In genomic region chr16:8570336-8570735, GRCm38 (mm10) we compare ENCODE assay signal across 25 mouse cellular contexts. TPM values are rescaled to one million over a fixed set of nuclear protein-coding genes. Genes with fewer than 3 reads are reported as not detected.
DNase-seq lines count a peak whose midpoint lies in the region; ATAC-seq and TF ChIP-seq lines count a peak whose summit lies in the region.
"Had no signal": no experiment of that assay in that cellular context is flagged by ENCODE, and none has a peak within 500 bp of the region (broad histone marks: within the 10 kb centered on the region; RNA-seq: fewer than 3 reads in every experiment).

No protein-coding gene starts in this region.

- no peak for ATAC-seq in forebrain, embryonic 12.5 days (ENCODE audit: low FRiP score)
- no peak for ATAC-seq in forebrain, embryonic 16.5 days
- ATAC-seq in liver, embryonic 11.5 days (replicated peaks; ENCODE audit: low FRiP score) = no peak
- ATAC-seq: CD4-positive, CD25-positive, alpha-beta regulatory T cell, adult 4 months; forebrain, embryonic 15.5 days had no signal

- H3K27ac ChIP-seq in forebrain, embryonic 12.5 days = no peak overlapping the region
- H3K27ac ChIP-seq in forebrain, embryonic 16.5 days (ENCODE audit: low read length) = no peak overlapping the region
- H3K27ac ChIP-seq in liver, adult 2 months (replicated peaks; ENCODE audit: insufficient read depth, low read depth, low read length) = peak overlapping the region; percentile 1; the same call in 1 of the 2 replicates
- no peak overlapping the region for H3K27ac ChIP-seq in liver, embryonic 11.5 days (ENCODE audit: low read depth, low read length)
- no peak overlapping the region for H3K27ac ChIP-seq in limb, embryonic 10.5 days
- H3K27ac ChIP-seq: embryonic facial prominence, embryonic 15.5 days; forebrain, embryonic 10.5 days; forebrain, embryonic 15.5 days; gastrocnemius, adult 2 months; hindbrain, embryonic 15.5 days had no signal

- H3K9ac ChIP-seq in forebrain, embryonic 12.5 days = peak overlapping the region; percentile 12; the same call in 1 of the 2 replicates
- no peak overlapping the region for H3K9ac ChIP-seq in forebrain, embryonic 16.5 days (replicated peaks; ENCODE audit: low read depth, low read length)
- no peak overlapping the region for H3K9ac ChIP-seq in liver, adult 2 months (ENCODE audit: low read depth, low read length)
- no peak overlapping the region for H3K9ac ChIP-seq in liver, embryonic 11.5 days (ENCODE audit: low read depth, low read length)
- H3K9ac ChIP-seq: embryonic facial prominence, embryonic 15.5 days; forebrain, embryonic 15.5 days; heart, embryonic 12.5 days; hindbrain, embryonic 15.5 days had no signal

- no peak overlapping the region for H3K4me2 ChIP-seq in forebrain, embryonic 12.5 days
- H3K4me2 ChIP-seq in forebrain, embryonic 16.5 days (ENCODE audit: low read length) = no peak overlapping the region
- H3K4me2 ChIP-seq in liver, embryonic 11.5 days = no peak overlapping the region
- H3K4me2 ChIP-seq: embryonic facial prominence, embryonic 15.5 days; forebrain, embryonic 15.5 days; heart, embryonic 12.5 days; hindbrain, embryonic 15.5 days had no signal

- 91% methylated on average over 12 of the region's 12 CpGs for WGBS in forebrain, embryonic 12.5 days
- 90% methylated on average over 12 of the region's 12 CpGs for WGBS in forebrain, embryonic 16.5 days
- WGBS in liver, adult 2 months = 82% methylated on average over 12 of the region's 12 CpGs
- WGBS in liver, embryonic 11.5 days = 72% methylated on average over 12 of the region's 12 CpGs
- 72% methylated on average over 12 of the region's 12 CpGs for WGBS in limb, embryonic 10.5 days

- H3K27me3 ChIP-seq in forebrain, embryonic 12.5 days = no peaks in the 10 kb centered on the region
- no peaks in the 10 kb centered on the region for H3K27me3 ChIP-seq in forebrain, embryonic 16.5 days (replicated peaks; ENCODE audit: control insufficient read depth, insufficient read depth, low read length)
- no peaks in the 10 kb centered on the region for H3K27me3 ChIP-seq in liver, adult 2 months (ENCODE audit: control insufficient read depth, insufficient read depth, low read length)
- no peaks in the 10 kb centered on the region for H3K27me3 ChIP-seq in liver, embryonic 11.5 days (replicated peaks; ENCODE audit: control insufficient read depth, insufficient read depth, low read length)
- 0 out of 2 replicates have a peak, but pooled peaks cover 4% of the 10 kb centered on the region for H3K27me3 ChIP-seq in limb, embryonic 10.5 days (ENCODE audit: low read depth, poor library complexity, severe bottlenecking)
- H3K27me3 ChIP-seq: embryonic facial prominence, embryonic 15.5 days; forebrain, embryonic 15.5 days; heart, embryonic 12.5 days; hindbrain, embryonic 15.5 days had no signal

- H3K4me1 ChIP-seq in forebrain, embryonic 12.5 days = peaks cover 22% of the 10 kb centered on the region
- peaks cover 10% of the 10 kb centered on the region for H3K4me1 ChIP-seq in forebrain, embryonic 16.5 days (replicated peaks; ENCODE audit: control insufficient read depth, insufficient read depth, low read length)
- peaks cover 41% of the 10 kb centered on the region for H3K4me1 ChIP-seq in liver, adult 2 months (ENCODE audit: control insufficient read depth, insufficient read depth, low read length)
- H3K4me1 ChIP-seq in liver, embryonic 11.5 days (replicated peaks; ENCODE audit: control insufficient read depth, insufficient read depth, low read length) = peaks cover 8% of the 10 kb centered on the region
- H3K4me1 ChIP-seq in limb, embryonic 10.5 days = peaks cover 60% of the 10 kb centered on the region
- H3K4me1 ChIP-seq: embryonic facial prominence, embryonic 15.5 days had no signal

- no peak for TF ChIP-seq CTCF in liver, adult 2 months (IDR thresholded peaks at IDR 0.05; ENCODE audit: low read depth, low read length)

- intact Hi-C loops in gastrocnemius, postnatal 36 days (cut with DNase I) = no loop called here

- H3K4me3 ChIP-seq in forebrain, embryonic 12.5 days (replicated peaks) = no peak overlapping the region
- no peak overlapping the region for H3K4me3 ChIP-seq in forebrain, embryonic 16.5 days (replicated peaks; ENCODE audit: low read length)
- no peak overlapping the region for H3K4me3 ChIP-seq in liver, adult 2 months (ENCODE audit: insufficient read depth, low read depth, low read length)
- no peak overlapping the region for H3K4me3 ChIP-seq in liver, embryonic 11.5 days (ENCODE audit: low read depth, low read length)
- no peak overlapping the region for H3K4me3 ChIP-seq in limb, embryonic 10.5 days
- H3K4me3 ChIP-seq: embryonic facial prominence, embryonic 15.5 days; erythroblast, embryonic 14.5 days; forebrain, embryonic 10.5 days; forebrain, embryonic 15.5 days; gastrocnemius, adult 2 months; heart, embryonic 12.5 days; hindbrain, embryonic 15.5 days had no signal

- H3K36me3 ChIP-seq in forebrain, embryonic 12.5 days (replicated peaks) = 0 out of 2 replicates have a peak, but pooled peaks cover 5% of the 10 kb centered on the region
- no peaks in the 10 kb centered on the region for H3K36me3 ChIP-seq in forebrain, embryonic 16.5 days (ENCODE audit: control insufficient read depth, insufficient read depth)
- H3K36me3 ChIP-seq in liver, adult 2 months (ENCODE audit: control insufficient read depth, insufficient read depth, low read length) = peaks cover 10% of the 10 kb centered on the region
- no peaks in the 10 kb centered on the region for H3K36me3 ChIP-seq in liver, embryonic 11.5 days (ENCODE audit: control insufficient read depth, insufficient read depth, low read length)
- peaks cover 7% of the 10 kb centered on the region; the same call in 1 of the 2 replicates for H3K36me3 ChIP-seq in limb, embryonic 10.5 days
- H3K36me3 ChIP-seq: forebrain, embryonic 10.5 days; forebrain, embryonic 15.5 days; G1E; hindbrain, embryonic 15.5 days had no signal

- H3K79me2 ChIP-seq in liver, adult 2 months (ENCODE audit: control insufficient read depth, insufficient read depth, low read length) = no peaks in the 10 kb centered on the region; the same call in 1 of the 2 replicates

- no peak for DNase-seq in liver, adult 2 months (ENCODE audit: extremely low read depth, low read depth, low spot score)
- no peak for DNase-seq in liver, embryonic 11.5 days (ENCODE audit: low spot score)
- peak; percentile 36 for DNase-seq in limb, embryonic 10.5 days (ENCODE audit: low spot score)
- DNase-seq in gastrocnemius, postnatal 36 days = no peak
- DNase-seq in lung, postnatal 25 days (ENCODE audit: low spot score) = no peak
- DNase-seq: adrenal gland, postnatal 10 days; B cell, adult 2 months; cerebellum, adult 11 months; cerebellum, adult 8-10 months; cerebellum, postnatal 14 days; embryo, embryonic 11 days; gastrocnemius, adult 2 months; gastrocnemius, postnatal 25 days; heart, adult 18-20 months; heart, postnatal 36 days had no signal

- no peaks in the 10 kb centered on the region for H3K9me3 ChIP-seq in forebrain, embryonic 12.5 days
- H3K9me3 ChIP-seq in forebrain, embryonic 16.5 days (ENCODE audit: control insufficient read depth, low read length) = no peaks in the 10 kb centered on the region
- no peaks in the 10 kb centered on the region for H3K9me3 ChIP-seq in liver, embryonic 11.5 days (ENCODE audit: control insufficient read depth, low read length)
- no peaks in the 10 kb centered on the region for H3K9me3 ChIP-seq in limb, embryonic 10.5 days (replicated peaks)
- H3K9me3 ChIP-seq: embryonic facial prominence, embryonic 15.5 days; forebrain, embryonic 10.5 days; forebrain, embryonic 15.5 days; G1E; heart, embryonic 12.5 days; hindbrain, embryonic 15.5 days had no signal

- TF ChIP-seq POLR2A in liver, adult 2 months (IDR thresholded peaks at IDR 0.05; ENCODE audit: extremely low read depth, insufficient read depth, low read length) = no peak

RNA-seq across cellular contexts. Expression of gene Abat, which starts 57.1 kb away (rescaled TPM):
- 37.9 and 49.9 TPM in 2 replicates for polyA plus RNA-seq in forebrain, embryonic 12.5 days (2016; fragmentation: Nextera tagmentation; extraction: Ambion mirVana)
- polyA plus RNA-seq in forebrain, embryonic 16.5 days (2015; fragmentation: Nextera tagmentation; extraction: Ambion mirVana) = 48.5 and 58.0 TPM in 2 replicates
- 150 and 169 TPM in 2 replicates for total RNA-seq in liver, adult 2 months (2014; rRNA removed)
- polyA plus RNA-seq in liver, adult 2 months (2012; rRNA removed) = 168 and 227 TPM in 2 replicates
- 25.6 and 29.2 TPM in 2 replicates for polyA plus RNA-seq in liver, embryonic 11.5 days (2014; fragmentation: Nextera tagmentation; extraction: Ambion mirVana)
- 14.9 and 22.7 TPM in 2 replicates for polyA plus RNA-seq in limb, embryonic 10.5 days (2016; fragmentation: Nextera tagmentation; extraction: Ambion mirVana)
- total RNA-seq in gastrocnemius, postnatal 36 days (2021) = 1 to 10 TPM; 1.9 to 2.8 TPM
- polyA plus RNA-seq: G1E had no signal
